Mouse (Mus musculus) forebrain, postnatal 0 days (tissue): ENCODE data around the gene Nomo1. TPM values are rescaled to one million over a fixed set of nuclear protein-coding genes. Genes with fewer than 3 reads are reported as not detected.

Experiments used
- ATAC-seq: fragments of 200-750 bp; cut with Nextera tagmentation; 2 replicates; pipeline ENCODE4 v1.8.0; 2017; ENCODE audit warnings: mild to moderate bottlenecking, moderate library complexity
- DNase-seq: peaks from one replicate; pipeline ENCODE4 v3.0.0-alpha.2; 2015
- H3K27ac ChIP-seq: fragments of 300-500 bp; sonication (generic); 2 replicates; pipeline ENCODE4 v1.5.1; 2014; ENCODE audit warnings: low read depth, mild to moderate bottlenecking, antibody characterized with exemption, low read length, moderate library complexity, mixed read lengths
- H3K27me3 ChIP-seq: fragments of 300-500 bp; sonication (generic); 2 replicates; pipeline ENCODE4 v1.6.1; 2014; ENCODE audit warnings: mild to moderate bottlenecking, low read length, mixed read lengths; ENCODE audit not compliant: insufficient read depth
- H3K36me3 ChIP-seq: fragments of 300-500 bp; sonication (generic); 2 replicates; pipeline ENCODE4 v1.6.1; 2014; ENCODE audit warnings: mild to moderate bottlenecking, moderate library complexity; ENCODE audit not compliant: insufficient read depth
- H3K4me1 ChIP-seq: fragments of 300-500 bp; sonication (generic); 2 replicates; pipeline ENCODE4 v1.6.1; 2014; ENCODE audit warnings: antibody characterized with exemption; ENCODE audit not compliant: insufficient read depth
- H3K4me2 ChIP-seq: fragments of 300-500 bp; sonication (generic); 2 replicates; pipeline ENCODE4 v1.6.1; 2014; ENCODE audit warnings: low read depth, mild to moderate bottlenecking, moderate library complexity
- H3K4me3 ChIP-seq: fragments of 300-500 bp; sonication (generic); 2 replicates; pipeline ENCODE4 v1.5.1; 2014; ENCODE audit warnings: low read depth, low read length, mixed read lengths
- H3K9ac ChIP-seq: fragments of 300-500 bp; sonication (generic); 2 replicates; pipeline ENCODE4 v1.6.1; 2014; ENCODE audit warnings: mild to moderate bottlenecking
- H3K9me3 ChIP-seq: fragments of 300-500 bp; sonication (generic); 2 replicates; pipeline ENCODE4 v1.6.1; 2016; ENCODE audit warnings: low read length
- CTCF ChIP-seq: sonication (generic); IDR thresholded peaks from 2 replicates; pipeline ENCODE4 v1.5.1; 2016; ENCODE audit warnings: antibody characterized with exemption, control low read depth, low read depth
- WGBS: fragments of 180-500 bp; shearing (Covaris S2); extraction: QIAGEN DNeasy Blood & Tissue Kit; methylation state at CpG from one replicate; pipeline ENCODE4 v1.1.7; 2014; 5-methylcytosine and 5-hydroxymethylcytosine counted together
- polyA plus RNA-seq: library from polyadenylated mRNA; unstranded; fragments of >200 nt; fragmentation: Nextera tagmentation; extraction: Ambion mirVana; gene quantifications from 2 replicates; pipeline ENCODE4 v1.2.1, GENCODE M21; 2015
- total RNA-seq: library from RNA; depleted of rRNA; stranded (reverse); fragments of >200 nt; gene quantifications from 2 replicates; pipeline ENCODE4 v1.2.3, GENCODE M21; 2014

Nomo1 gene
- total and polyA plus RNA-seq, 2 experiments from 2014 or later: 32.9 to 41.1 TPM

GRCm38 (mm10) chr7:46111212-46111817, 77.8 kb downstream of the Nomo1 start:
- H3K4me3 ChIP-seq: no peak overlapping the region
- no peak overlapping the region for H3K27ac ChIP-seq
- no peak for TF ChIP-seq CTCF
- no peak overlapping the region for H3K9ac ChIP-seq
- no peaks in the 10 kb centered on the region for H3K27me3 ChIP-seq
- H3K36me3 ChIP-seq: peaks cover 10% of the 10 kb centered on the region; the same call in 1 of the 2 replicates
- WGBS: 86% methylated on average over 15 of the region's 15 CpGs
- no peaks in the 10 kb centered on the region for H3K4me1 ChIP-seq
- no peaks in the 10 kb centered on the region for H3K9me3 ChIP-seq
- no peak for ATAC-seq
- no peak overlapping the region for H3K4me2 ChIP-seq
- DNase-seq: no peak

GRCm38 (mm10) chr7:46111938-46112337, 78.4 kb downstream of the Nomo1 start:
- no peak overlapping the region for H3K4me3 ChIP-seq
- no peaks in the 10 kb centered on the region for H3K27me3 ChIP-seq
- no peak overlapping the region for H3K4me2 ChIP-seq
- no peak for DNase-seq
- TF ChIP-seq CTCF: no peak
- H3K9me3 ChIP-seq: no peaks in the 10 kb centered on the region
- H3K9ac ChIP-seq: no peak overlapping the region
- peaks cover 7% of the 10 kb centered on the region; the same call in 1 of the 2 replicates for H3K36me3 ChIP-seq
- 83% methylated on average over 6 of the region's 6 CpGs for WGBS
- H3K4me1 ChIP-seq: no peaks in the 10 kb centered on the region
- no peak overlapping the region for H3K27ac ChIP-seq
- ATAC-seq: no peak

GRCm38 (mm10) chr7:46113435-46113834, 79.9 kb downstream of the Nomo1 start:
- no peak overlapping the region for H3K27ac ChIP-seq
- no peaks in the 10 kb centered on the region for H3K4me1 ChIP-seq
- TF ChIP-seq CTCF: no peak
- no peak overlapping the region for H3K4me2 ChIP-seq
- no peaks in the 10 kb centered on the region for H3K27me3 ChIP-seq
- ATAC-seq (no peak), DNase-seq (no peak)
- WGBS: 46% methylated on average over 3 of the region's 3 CpGs
- H3K9me3 ChIP-seq: no peaks in the 10 kb centered on the region
- H3K9ac ChIP-seq: no peak overlapping the region
- no peak overlapping the region for H3K4me3 ChIP-seq
- H3K36me3 ChIP-seq: peaks cover 7% of the 10 kb centered on the region; the same call in 1 of the 2 replicates

GRCm38 (mm10) chr7:46116118-46116581, 82.7 kb downstream of the Nomo1 start:
- H3K27ac ChIP-seq: no peak overlapping the region
- no peak overlapping the region for H3K9ac ChIP-seq
- H3K4me2 ChIP-seq: no peak overlapping the region
- DNase-seq (no peak), ATAC-seq (no peak)
- no peaks in the 10 kb centered on the region for H3K27me3 ChIP-seq
- no peaks in the 10 kb centered on the region for H3K4me1 ChIP-seq
- H3K9me3 ChIP-seq: no peaks in the 10 kb centered on the region
- WGBS: 46% methylated on average over 10 of the region's 10 CpGs
- H3K36me3 ChIP-seq: peaks cover 11% of the 10 kb centered on the region; the same call in 1 of the 2 replicates
- no peak overlapping the region for H3K4me3 ChIP-seq
- no peak for TF ChIP-seq CTCF

- no peaks in the 10 kb centered on the region for H3K9me3 ChIP-seq
- 97% methylated on average over 16 of the region's 16 CpGs for WGBS
- H3K36me3 ChIP-seq: peaks cover 6% of the 10 kb centered on the region; the same call in 1 of the 2 replicates
- DNase-seq (no peak), ATAC-seq (no peak)
- no peak overlapping the region for H3K4me3 ChIP-seq
- no peaks in the 10 kb centered on the region for H3K27me3 ChIP-seq
- H3K4me2 ChIP-seq: no peak overlapping the region
- H3K4me1 ChIP-seq: no peaks in the 10 kb centered on the region
- no peak overlapping the region for H3K9ac ChIP-seq
- no peak for TF ChIP-seq CTCF
- no peak overlapping the region for H3K27ac ChIP-seq
Observed at GRCm38 (mm10) chr7:46117035-46117434, 83.5 kb downstream of the Nomo1 start.

- 0 out of 2 replicates have a peak, but pooled peaks cover 3% of the 10 kb centered on the region for H3K36me3 ChIP-seq
- WGBS: 72% methylated on average over 4 of the region's 4 CpGs
- no peak overlapping the region for H3K4me3 ChIP-seq
- H3K27me3 ChIP-seq: no peaks in the 10 kb centered on the region
- no peak overlapping the region for H3K9ac ChIP-seq
- no peak overlapping the region for H3K27ac ChIP-seq
- no peak for DNase-seq
- H3K4me1 ChIP-seq: no peaks in the 10 kb centered on the region
- no peak for TF ChIP-seq CTCF
- no peak for ATAC-seq
- no peak overlapping the region for H3K4me2 ChIP-seq
- no peaks in the 10 kb centered on the region for H3K9me3 ChIP-seq
Observed at GRCm38 (mm10) chr7:46122964-46123363, 89.5 kb downstream of the Nomo1 start.

- H3K36me3 ChIP-seq: 0 out of 2 replicates have a peak, but pooled peaks cover 3% of the 10 kb centered on the region
- DNase-seq: peak; percentile 35
- no peaks in the 10 kb centered on the region for H3K4me1 ChIP-seq
- no peak for TF ChIP-seq CTCF
- H3K9ac ChIP-seq: no peak overlapping the region
- peak; percentile 62; the same call in 1 of the 2 replicates for ATAC-seq
- 46% methylated on average over 6 of the region's 6 CpGs for WGBS
- no peak overlapping the region for H3K4me3 ChIP-seq
- H3K27me3 ChIP-seq: no peaks in the 10 kb centered on the region
- H3K4me2 ChIP-seq: no peak overlapping the region
- no peak overlapping the region for H3K27ac ChIP-seq
- H3K9me3 ChIP-seq: no peaks in the 10 kb centered on the region
Observed at GRCm38 (mm10) chr7:46124460-46124859, 91.0 kb downstream of the Nomo1 start.
